Comparison of ENCODE assay signal across 8 mouse cellular contexts in genomic region chr4:117096666-117097065, GRCm38 (mm10). TPM values are rescaled to one million over a fixed set of nuclear protein-coding genes. Genes with fewer than 3 reads are reported as not detected.
DNase-seq lines count a peak whose midpoint lies in the region; ATAC-seq and TF ChIP-seq lines count a peak whose summit lies in the region.

No protein-coding gene starts in this region.

- peaks cover 17% of the 10 kb centered on the region; the same call in 1 of the 2 replicates for H3K36me3 ChIP-seq in lung, embryonic 14.5 days (ENCODE audit: insufficient read depth)
- no peaks in the 10 kb centered on the region for H3K36me3 ChIP-seq in heart, embryonic 11.5 days (ENCODE audit: control insufficient read depth, insufficient read depth, low read length)
- H3K36me3 ChIP-seq in limb, embryonic 13.5 days, result 0 out of 2 replicates have a peak, but pooled peaks cover 3% of the 10 kb centered on the region
- peaks cover 6% of the 10 kb centered on the region; the same call in 1 of the 2 replicates for H3K36me3 ChIP-seq in stomach, embryonic 14.5 days (ENCODE audit: control insufficient read depth, insufficient read depth, low read length)

- no peak for TF ChIP-seq CTCF in lung, embryonic 14.5 days (IDR thresholded peaks at IDR 0.05; ENCODE audit: low read depth)

- peak overlapping the region; percentile 67 for H3K4me3 ChIP-seq in lung, embryonic 14.5 days (ENCODE audit: low read depth, low read length)
- H3K4me3 ChIP-seq in heart, embryonic 11.5 days (ENCODE audit: low read depth, low read length), result peak overlapping the region; percentile 65
- H3K4me3 ChIP-seq in limb, embryonic 13.5 days, result peak overlapping the region; percentile 64
- H3K4me3 ChIP-seq in stomach, embryonic 14.5 days (ENCODE audit: low read depth, low read length), result peak overlapping the region; percentile 48

- peak overlapping the region; percentile 70 for H3K9ac ChIP-seq in lung, embryonic 14.5 days
- H3K9ac ChIP-seq in heart, embryonic 11.5 days (ENCODE audit: low read depth, low read length), result peak overlapping the region; percentile 76
- peak overlapping the region; percentile 73 for H3K9ac ChIP-seq in limb, embryonic 13.5 days
- peak overlapping the region; percentile 22; the same call in 1 of the 2 replicates for H3K9ac ChIP-seq in stomach, embryonic 14.5 days (replicated peaks; ENCODE audit: low read depth, low read length)

- DNase-seq in lung, embryonic 14.5 days, result peak; percentile 31
- DNase-seq in lung, postnatal 25 days (ENCODE audit: low spot score), result no peak
- DNase-seq in gastrocnemius, postnatal 25 days, result no peak
- no peak for DNase-seq in left cerebral cortex, adult 8-10 months (ENCODE audit: low spot score in 2 of 2)
- no peak for DNase-seq in urinary bladder, postnatal 36 days (ENCODE audit: low spot score in 2 of 2)

- no peaks in the 10 kb centered on the region for H3K27me3 ChIP-seq in lung, embryonic 14.5 days (ENCODE audit: insufficient read depth, low read length)
- no peaks in the 10 kb centered on the region for H3K27me3 ChIP-seq in heart, embryonic 11.5 days (ENCODE audit: control insufficient read depth, insufficient read depth, low read length)
- no peaks in the 10 kb centered on the region for H3K27me3 ChIP-seq in limb, embryonic 13.5 days
- H3K27me3 ChIP-seq in stomach, embryonic 14.5 days (ENCODE audit: control insufficient read depth, insufficient read depth, low read length), result no peaks in the 10 kb centered on the region

- peaks cover 10% of the 10 kb centered on the region for H3K4me1 ChIP-seq in lung, embryonic 14.5 days (ENCODE audit: insufficient read depth)
- peaks cover 6% of the 10 kb centered on the region; the same call in 1 of the 2 replicates for H3K4me1 ChIP-seq in heart, embryonic 11.5 days (ENCODE audit: control insufficient read depth, insufficient read depth, low read length)
- H3K4me1 ChIP-seq in limb, embryonic 13.5 days, result peaks cover 43% of the 10 kb centered on the region
- peaks cover 9% of the 10 kb centered on the region; the same call in 1 of the 2 replicates for H3K4me1 ChIP-seq in stomach, embryonic 14.5 days (ENCODE audit: control insufficient read depth, insufficient read depth, low read length)

- ATAC-seq in lung, embryonic 14.5 days (ENCODE audit: insufficient read depth), result no peak
- no peak for ATAC-seq in heart, embryonic 11.5 days (replicated peaks; ENCODE audit: insufficient number of reproducible peaks, low FRiP score, low TSS enrichment)
- ATAC-seq in limb, embryonic 13.5 days (ENCODE audit: low FRiP score, low read depth), result no peak
- ATAC-seq in stomach, embryonic 14.5 days (ENCODE audit: insufficient number of reproducible peaks, insufficient read depth, low FRiP score, low read depth), result no peak

- peak overlapping the region; percentile 82 for H3K27ac ChIP-seq in lung, embryonic 14.5 days (ENCODE audit: low read depth)
- no peak overlapping the region for H3K27ac ChIP-seq in heart, embryonic 11.5 days (ENCODE audit: low read depth, low read length)
- peak overlapping the region; percentile 70; the same call in 1 of the 2 replicates for H3K27ac ChIP-seq in limb, embryonic 13.5 days
- peak overlapping the region; percentile 66 for H3K27ac ChIP-seq in stomach, embryonic 14.5 days (ENCODE audit: low read length)

- WGBS in lung, embryonic 14.5 days, result 5% methylated on average over 5 of the region's 5 CpGs
- 19% methylated on average over 5 of the region's 5 CpGs for WGBS in heart, embryonic 11.5 days (ENCODE audit: insufficient replicate concordance)
- WGBS in limb, embryonic 13.5 days, result 11% methylated on average over 5 of the region's 5 CpGs
- 6% methylated on average over 5 of the region's 5 CpGs for WGBS in stomach, embryonic 14.5 days

- H3K9me3 ChIP-seq in lung, embryonic 14.5 days (ENCODE audit: low read depth, low read length), result no peaks in the 10 kb centered on the region
- no peaks in the 10 kb centered on the region for H3K9me3 ChIP-seq in heart, embryonic 11.5 days (replicated peaks; ENCODE audit: control insufficient read depth, low read length)
- H3K9me3 ChIP-seq in limb, embryonic 13.5 days, result no peaks in the 10 kb centered on the region
- no peaks in the 10 kb centered on the region for H3K9me3 ChIP-seq in stomach, embryonic 14.5 days (ENCODE audit: control insufficient read depth, low read depth, low read length)

- peak overlapping the region; percentile 98 for H3K4me2 ChIP-seq in lung, embryonic 14.5 days
- peak overlapping the region; percentile 100 for H3K4me2 ChIP-seq in heart, embryonic 11.5 days
- peak overlapping the region; percentile 94 for H3K4me2 ChIP-seq in limb, embryonic 13.5 days (replicated peaks)
- peak overlapping the region; percentile 82 for H3K4me2 ChIP-seq in stomach, embryonic 14.5 days (replicated peaks; ENCODE audit: low read depth, low read length)

RNA-seq across cellular contexts. Expression of gene Ptch2, which starts 0.8 kb away (rescaled TPM):
- 12.2 and 14.1 TPM in 2 replicates for polyA plus RNA-seq in lung, embryonic 14.5 days (2014; fragmentation: Nextera tagmentation; extraction: Ambion mirVana)
- 2.2 and 2.4 TPM in 2 replicates for polyA plus RNA-seq in heart, embryonic 11.5 days (2014; fragmentation: Nextera tagmentation; extraction: Ambion mirVana)
- 7.9 and 9.4 TPM in 2 replicates for polyA plus RNA-seq in limb, embryonic 13.5 days (2015; fragmentation: Nextera tagmentation; extraction: Ambion mirVana)
- polyA plus RNA-seq in stomach, embryonic 14.5 days (2014; fragmentation: Nextera tagmentation; extraction: Ambion mirVana), result 8.2 and 9.8 TPM in 2 replicates
- total RNA-seq in gastrocnemius, postnatal 25 days (2021), result 1 to 10 TPM; 1.5 to 1.8 TPM
- total RNA-seq in left cerebral cortex, adult 8-10 months (2022), result 1 to 10 TPM; 1.4 to 3.0 (median 1.6) TPM

RNA-seq across cellular contexts. Expression of gene Btbd19, which starts 28.9 kb away (rescaled TPM):
- 6.7 and 7.6 TPM in 2 replicates for polyA plus RNA-seq in lung, embryonic 14.5 days (2014; fragmentation: Nextera tagmentation; extraction: Ambion mirVana)
- 2.2 and 4.0 TPM in 2 replicates for polyA plus RNA-seq in heart, embryonic 11.5 days (2014; fragmentation: Nextera tagmentation; extraction: Ambion mirVana)
- 5.1 and 5.2 TPM in 2 replicates for polyA plus RNA-seq in limb, embryonic 13.5 days (2015; fragmentation: Nextera tagmentation; extraction: Ambion mirVana)
- polyA plus RNA-seq in stomach, embryonic 14.5 days (2014; fragmentation: Nextera tagmentation; extraction: Ambion mirVana), result 6.7 and 8.5 TPM in 2 replicates
- 1 to 10 TPM; 2.0 to 3.0 TPM for total RNA-seq in gastrocnemius, postnatal 25 days (2021)
- 10 to 100 TPM; 14.1 to 18.8 (median 17.4) TPM for total RNA-seq in left cerebral cortex, adult 8-10 months (2022)

RNA-seq across cellular contexts. Expression of gene Tctex1d4, which starts 29.9 kb away (rescaled TPM):
- not detected in 2 replicates for polyA plus RNA-seq in lung, embryonic 14.5 days (2014; fragmentation: Nextera tagmentation; extraction: Ambion mirVana)
- polyA plus RNA-seq in heart, embryonic 11.5 days (2014; fragmentation: Nextera tagmentation; extraction: Ambion mirVana), result not detected in 2 replicates
- polyA plus RNA-seq in limb, embryonic 13.5 days (2015; fragmentation: Nextera tagmentation; extraction: Ambion mirVana), result not detected in 2 replicates
- polyA plus RNA-seq in stomach, embryonic 14.5 days (2014; fragmentation: Nextera tagmentation; extraction: Ambion mirVana), result not detected in 2 replicates
- total RNA-seq in gastrocnemius, postnatal 25 days (2021), result not detected
- total RNA-seq in left cerebral cortex, adult 8-10 months (2022), result not detected

RNA-seq across cellular contexts. Expression of gene Plk3, which starts 37.1 kb away (rescaled TPM):
- polyA plus RNA-seq in lung, embryonic 14.5 days (2014; fragmentation: Nextera tagmentation; extraction: Ambion mirVana), result 4.2 and 5.1 TPM in 2 replicates
- polyA plus RNA-seq in heart, embryonic 11.5 days (2014; fragmentation: Nextera tagmentation; extraction: Ambion mirVana), result 0.99 and 1.3 TPM in 2 replicates
- 3.1 and 3.5 TPM in 2 replicates for polyA plus RNA-seq in limb, embryonic 13.5 days (2015; fragmentation: Nextera tagmentation; extraction: Ambion mirVana)
- polyA plus RNA-seq in stomach, embryonic 14.5 days (2014; fragmentation: Nextera tagmentation; extraction: Ambion mirVana), result 2.6 and 3.8 TPM in 2 replicates
- under 1 TPM; 0.51 to 0.62 TPM for total RNA-seq in gastrocnemius, postnatal 25 days (2021)
- total RNA-seq in left cerebral cortex, adult 8-10 months (2022), result 10 to 100 TPM in 3 of 4 experiments, 1 to 10 TPM in 1; 8.0 to 14.1 (median 12.9) TPM

RNA-seq across cellular contexts. Expression of gene Rps8, which starts 59.4 kb away (rescaled TPM):
- 1,312 and 1,358 TPM in 2 replicates for polyA plus RNA-seq in lung, embryonic 14.5 days (2014; fragmentation: Nextera tagmentation; extraction: Ambion mirVana)
- 764 and 894 TPM in 2 replicates for polyA plus RNA-seq in heart, embryonic 11.5 days (2014; fragmentation: Nextera tagmentation; extraction: Ambion mirVana)
- 885 and 930 TPM in 2 replicates for polyA plus RNA-seq in limb, embryonic 13.5 days (2015; fragmentation: Nextera tagmentation; extraction: Ambion mirVana)
- polyA plus RNA-seq in stomach, embryonic 14.5 days (2014; fragmentation: Nextera tagmentation; extraction: Ambion mirVana), result 1,401 and 1,488 TPM in 2 replicates
- total RNA-seq in gastrocnemius, postnatal 25 days (2021), result 100 to 1,000 TPM; 527 to 576 TPM
- 100 to 1,000 TPM; 561 to 608 (median 588) TPM for total RNA-seq in left cerebral cortex, adult 8-10 months (2022)

Comparison
In these comparisons a context has a peak if more than half of its experiments do, and no peak if none do; other contexts are left out.
1. H3K9ac ChIP-seq: peak in every context shown above with its lines; median percentile 76 in heart, embryonic 11.5 days; 73 in limb, embryonic 13.5 days; 70 in lung, embryonic 14.5 days; 22 in stomach, embryonic 14.5 days.